Mouse (Mus musculus): ENCODE measurements at regions not wholly inside any gene's neighbourhood (a gene's known extent, or its start where the extent isn't known, plus 50 kb on each side); places are given as distances from the start of the nearest gene placed in this dataset.

- no peak for TF ChIP-seq POLR2A (IDR thresholded peaks at IDR 0.05; ENCODE audit: insufficient read depth, low read depth, low read length)
- TF ChIP-seq CTCF (IDR thresholded peaks at IDR 0.05) = no peak
These were observed 86.6 kb downstream of the Pxdc1 start for GRCm38 (mm10) chr13:34566687-34567086.

All from heart, adult 2 months (tissue).